Mouse (Mus musculus) liver, embryonic 14.5 days (tissue): ENCODE results near the gene Adamts17. TPM values are rescaled to one million over a fixed set of nuclear protein-coding genes. Genes with fewer than 3 reads are reported as not detected.

Source experiments
- ATAC-seq: fragments of 200-750 bp; cut with Nextera tagmentation; 2 replicates; pipeline ENCODE4 v1.8.0; 2017; ENCODE audit warnings: moderate number of reproducible peaks, mild to moderate bottlenecking, moderate library complexity; ENCODE audit not compliant: insufficient read depth
- DNase-seq, 3 experiments: peaks; one replicate each; pipeline ENCODE4 v3.0.0-alpha.2; 2012 to 2013; ENCODE audit warnings: low read depth in 3 of 3, low spot score in 3 of 3
- H3K27ac ChIP-seq: fragments of 300-500 bp; sonication (generic); 2 replicates; pipeline ENCODE4 v1.5.1; 2014; ENCODE audit warnings: moderate library complexity, mild to moderate bottlenecking, control low read depth, inconsistent platforms
- H3K27me3 ChIP-seq: fragments of 300-500 bp; sonication (generic); 2 replicates; pipeline ENCODE4 v1.6.1; 2014; ENCODE audit warnings: mild to moderate bottlenecking, low read length, moderate library complexity; ENCODE audit not compliant: control insufficient read depth, insufficient read depth
- H3K36me3 ChIP-seq: fragments of 300-500 bp; sonication (generic); replicated peaks from 2 replicates; pipeline ENCODE4 v1.6.1; 2014; ENCODE audit warnings: low read depth; ENCODE audit not compliant: control insufficient read depth, insufficient read depth
- H3K4me1 ChIP-seq, 2 experiments: fragments of 200-500 bp in 1 of 2; fragments of 300-500 bp in 1 of 2; sonication (generic) in 1 of 2; replicated peaks; 2 replicates each; pipeline ENCODE4 v1.6.1; 2012 to 2014; ENCODE audit warnings: antibody characterized with exemption in 1 of 2, inconsistent platforms in 1 of 2, low read length in 1 of 2; ENCODE audit not compliant: control insufficient read depth in 2 of 2, insufficient read depth in 2 of 2
- H3K4me2 ChIP-seq: fragments of 300-500 bp; sonication (generic); 2 replicates; pipeline ENCODE4 v1.6.1; 2014; ENCODE audit warnings: low read depth, mild to moderate bottlenecking, control low read depth, moderate library complexity
- H3K4me3 ChIP-seq, 2 experiments: fragments of 200-500 bp in 1 of 2; fragments of 300-500 bp in 1 of 2; sonication (generic) in 1 of 2; 2 replicates each; pipeline ENCODE4 v1.5.1; 2012 to 2014; ENCODE audit warnings: low read depth in 2 of 2, low read length in 2 of 2, mild to moderate bottlenecking in 2 of 2, control low read depth in 1 of 2, inconsistent platforms in 1 of 2, moderate library complexity in 1 of 2; ENCODE audit not compliant: insufficient read depth in 1 of 2
- H3K9ac ChIP-seq: fragments of 300-500 bp; sonication (generic); replicated peaks from 2 replicates; pipeline ENCODE4 v1.6.1; 2014; ENCODE audit warnings: mild to moderate bottlenecking, control low read depth, moderate library complexity
- H3K9me3 ChIP-seq: fragments of 300-500 bp; sonication (generic); 2 replicates; pipeline ENCODE4 v1.6.1; 2016; ENCODE audit warnings: low read length, mixed read lengths; ENCODE audit not compliant: control insufficient read depth
- CTCF ChIP-seq: IDR thresholded peaks from 2 replicates; pipeline ENCODE4 v1.5.1; 2016; ENCODE audit warnings: antibody characterized with exemption, low read depth, control low read depth
- EP300 ChIP-seq: IDR thresholded peaks from 2 replicates; pipeline ENCODE4 v1.6.1; 2016; ENCODE audit warnings: antibody characterized with exemption, low read depth
- WGBS: fragments of 180-500 bp; shearing (Covaris S2); extraction: QIAGEN DNeasy Blood & Tissue Kit; methylation state at CpG from one replicate; pipeline ENCODE4 v1.1.7; 2014; ENCODE audit not compliant: insufficient replicate concordance; 5-methylcytosine and 5-hydroxymethylcytosine counted together
- polyA plus RNA-seq, 2 experiments: library from polyadenylated mRNA; depleted of rRNA in 1 of 2; stranded (reverse) in 1 of 2; unstranded in 1 of 2; fragments of >200 nt; fragmentation: Nextera tagmentation in 1 of 2; extraction: Ambion mirVana in 1 of 2; gene quantifications; 2 replicates each; pipeline versions ENCODE4 v1.2.1 to v1.2.3; 2012 to 2014

Gene Adamts17
- polyA plus RNA-seq, 2 experiments, result 0.15 TPM; not detected in 1

DNA sequence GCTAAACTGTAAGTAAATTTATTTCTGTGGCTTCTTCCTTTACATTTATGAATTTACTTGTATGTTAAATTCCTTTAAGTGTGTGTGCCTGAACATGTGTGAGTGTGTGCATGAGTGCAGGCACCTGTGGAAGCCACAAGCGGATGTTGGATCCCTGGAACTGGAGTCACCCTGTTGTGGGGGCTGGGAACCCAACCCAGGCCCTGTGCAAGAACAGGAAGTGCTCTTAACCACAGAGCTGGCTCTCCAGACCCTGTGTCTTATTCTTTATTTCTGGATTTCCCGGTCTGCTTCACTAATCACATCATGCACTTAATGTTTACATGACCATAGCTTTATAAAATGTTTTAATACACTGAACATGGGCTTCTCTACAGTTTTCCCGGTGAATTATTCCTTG lies 180.4 kb downstream of the Adamts17 start:
- Histone ChIP-seq H3K4me3 (no peak overlapping the region), H3K27me3 (no peaks in the 10 kb centered on the region), H3K27ac (no peak overlapping the region), H3K36me3 (no peaks in the 10 kb centered on the region), H3K4me2 (no peak overlapping the region), H3K9ac (no peak overlapping the region), H3K4me1 (no peaks in the 10 kb centered on the region), H3K9me3 (no peaks in the 10 kb centered on the region)
- ATAC-seq (no peak), DNase-seq (no peak)
- 39% methylated on average over 3 of the region's 3 CpGs for WGBS
- TF ChIP-seq CTCF (no peak), EP300 (no peak)

DNA sequence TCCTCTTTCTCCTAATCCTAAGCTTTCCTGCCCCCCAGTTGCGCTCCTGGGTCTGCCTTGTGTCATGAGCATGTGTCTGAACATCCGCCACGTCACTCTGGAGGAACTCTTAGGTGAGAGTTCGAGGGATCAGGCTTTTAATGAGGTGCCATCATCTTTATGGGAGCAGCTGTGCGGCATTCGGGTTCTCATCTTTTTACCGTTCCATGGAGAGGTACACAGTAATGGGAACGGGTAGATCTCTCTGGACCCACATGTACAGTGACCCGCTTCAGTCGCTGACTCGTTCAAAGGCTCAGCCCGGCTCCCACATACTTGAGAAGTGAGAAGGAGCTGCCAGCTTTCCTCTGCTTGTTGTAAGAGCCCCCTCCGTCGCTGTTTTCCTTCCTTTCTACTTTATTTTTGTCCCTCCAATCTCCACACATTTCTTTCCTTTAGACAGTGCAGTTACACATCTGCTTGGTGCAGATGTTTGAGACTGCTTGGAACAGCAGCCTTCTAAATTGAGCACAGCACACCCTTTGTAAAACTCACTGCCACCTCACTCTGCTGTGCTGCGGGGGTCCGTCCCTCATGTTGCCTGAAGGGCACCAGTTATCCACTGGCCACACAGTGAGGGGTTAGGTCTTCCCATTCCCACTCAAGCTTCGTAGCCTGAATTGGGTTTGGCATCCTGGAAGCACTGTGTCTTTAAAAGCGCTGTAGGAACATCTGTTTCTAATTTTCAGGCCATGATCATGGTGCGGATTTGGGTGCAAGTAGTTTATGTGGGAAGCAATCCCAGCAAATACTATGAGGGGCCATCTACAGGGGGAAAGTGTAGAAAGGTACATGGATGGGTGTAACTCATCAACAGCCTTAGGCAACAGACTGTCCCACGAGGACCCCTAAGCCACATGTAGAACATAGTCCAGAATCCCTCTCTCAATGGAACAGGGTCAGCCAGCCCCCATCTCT lies 186.9 kb downstream of the Adamts17 start:
- no peak for DNase-seq
- Histone ChIP-seq H3K4me2 (no peak overlapping the region), H3K27ac (no peak overlapping the region), H3K27me3 (no peaks in the 10 kb centered on the region), H3K4me1 (no peaks in the 10 kb centered on the region), H3K36me3 (no peaks in the 10 kb centered on the region), H3K9ac (no peak overlapping the region), H3K4me3 (no peak overlapping the region), H3K9me3 (no peaks in the 10 kb centered on the region)
- TF ChIP-seq EP300, result no peak
- whole genome bisulfite sequencing, result 62% methylated on average over 20 of the region's 20 CpGs
- ATAC-seq, result no peak

DNA sequence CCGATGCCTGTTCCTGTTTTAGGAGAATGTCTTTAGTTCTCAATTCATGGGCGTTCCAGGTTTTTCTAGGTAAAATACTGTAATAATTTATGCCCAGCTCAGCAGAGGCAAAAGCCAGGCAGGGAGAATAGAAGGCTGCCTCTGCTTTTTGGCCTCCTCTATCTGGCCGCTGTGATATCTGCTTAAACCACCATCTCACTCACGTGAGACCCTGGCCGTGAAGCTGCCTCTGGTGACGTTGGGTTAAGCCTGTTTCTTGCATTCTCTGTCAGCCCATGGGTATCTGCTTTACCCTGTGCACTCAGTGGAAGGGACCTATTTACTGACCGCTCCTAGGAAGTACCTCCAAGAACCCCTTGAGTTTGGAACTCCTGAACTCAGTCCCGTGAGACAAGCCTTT lies 187.7 kb downstream of the Adamts17 start:
- TF ChIP-seq CTCF (no peak), EP300 (no peak)
- Histone ChIP-seq H3K9ac (no peak overlapping the region), H3K9me3 (no peaks in the 10 kb centered on the region), H3K36me3 (no peaks in the 10 kb centered on the region), H3K4me3 (no peak overlapping the region), H3K27me3 (no peaks in the 10 kb centered on the region), H3K4me1 (no peaks in the 10 kb centered on the region), H3K27ac (no peak overlapping the region), H3K4me2 (no peak overlapping the region)
- DNase-seq (no peak), ATAC-seq (no peak)
- WGBS, result 57% methylated on average over 8 of the region's 8 CpGs

DNA sequence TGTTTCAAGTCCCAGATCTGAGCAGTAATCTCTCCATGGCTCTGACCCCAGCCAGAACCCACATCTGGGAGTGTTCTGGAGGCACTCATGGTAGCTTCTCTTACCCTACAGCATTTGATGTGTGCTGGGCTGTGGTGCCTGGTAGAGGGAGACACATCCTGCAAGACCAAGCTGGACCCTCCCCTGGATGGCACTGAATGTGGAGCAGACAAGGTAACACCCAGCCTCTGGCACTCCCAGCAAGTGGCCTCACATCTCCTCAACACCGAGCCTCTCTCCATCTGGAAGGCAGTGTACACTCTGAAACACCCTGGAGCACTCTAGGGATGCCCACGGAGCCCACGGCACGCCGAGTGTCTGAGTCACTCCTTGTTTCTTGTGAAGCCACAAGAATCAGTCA lies 188.2 kb downstream of the Adamts17 start:
- WGBS, result 74% methylated on average over 5 of the region's 5 CpGs
- Histone ChIP-seq H3K4me2 (no peak overlapping the region), H3K36me3 (no peaks in the 10 kb centered on the region), H3K9me3 (no peaks in the 10 kb centered on the region), H3K27me3 (no peaks in the 10 kb centered on the region), H3K4me3 (no peak overlapping the region), H3K9ac (no peak overlapping the region), H3K4me1 (no peaks in the 10 kb centered on the region), H3K27ac (no peak overlapping the region)
- TF ChIP-seq CTCF (no peak), EP300 (no peak)
- ATAC-seq, result no peak
- DNase-seq, result no peak

DNA sequence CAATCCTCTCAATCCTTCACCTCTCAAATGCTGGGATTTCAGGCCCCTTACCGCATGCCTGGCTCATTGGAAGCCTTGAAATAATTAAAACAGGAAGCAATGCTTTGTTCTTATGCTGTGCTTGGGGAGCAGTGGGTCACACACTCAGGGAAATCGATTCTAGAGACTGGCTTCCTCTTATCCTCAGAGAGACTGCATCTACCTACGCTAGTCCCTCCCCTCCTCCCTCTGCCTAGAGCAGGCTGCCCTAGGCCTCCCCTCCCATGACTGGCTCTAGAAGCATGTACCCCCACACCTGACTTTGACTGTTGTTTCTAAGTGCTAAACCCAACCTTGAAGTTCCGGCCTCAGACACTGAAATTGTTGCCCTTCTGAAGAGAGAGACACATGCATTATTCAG lies 189.4 kb downstream of the Adamts17 start:
- TF ChIP-seq EP300 (no peak), CTCF (no peak)
- no peaks in the 10 kb centered on the region for H3K27me3 ChIP-seq
- DNase-seq (no peak), ATAC-seq (no peak)
- no peaks in the 10 kb centered on the region for H3K4me1 ChIP-seq
- H3K27ac ChIP-seq, result no peak overlapping the region
- WGBS, result 54% methylated on average over 4 of the region's 4 CpGs
- no peak overlapping the region for H3K9ac ChIP-seq
- no peaks in the 10 kb centered on the region for H3K36me3 ChIP-seq
- no peaks in the 10 kb centered on the region for H3K9me3 ChIP-seq
- H3K4me3 ChIP-seq, result no peak overlapping the region
- H3K4me2 ChIP-seq, result no peak overlapping the region
